Mouse (Mus musculus) testis, postnatal 14 days (tissue): Measurements from ENCODE around the gene Cstb.
A peak's percentile ranks its signal among the peaks of the same experiment; 100 is the strongest.

Experiments
- DNase-seq: peaks from one replicate; pipeline ENCODE4 v3.0.0; 2021; ENCODE audit warnings: low spot score

The Cstb gene

DNA sequence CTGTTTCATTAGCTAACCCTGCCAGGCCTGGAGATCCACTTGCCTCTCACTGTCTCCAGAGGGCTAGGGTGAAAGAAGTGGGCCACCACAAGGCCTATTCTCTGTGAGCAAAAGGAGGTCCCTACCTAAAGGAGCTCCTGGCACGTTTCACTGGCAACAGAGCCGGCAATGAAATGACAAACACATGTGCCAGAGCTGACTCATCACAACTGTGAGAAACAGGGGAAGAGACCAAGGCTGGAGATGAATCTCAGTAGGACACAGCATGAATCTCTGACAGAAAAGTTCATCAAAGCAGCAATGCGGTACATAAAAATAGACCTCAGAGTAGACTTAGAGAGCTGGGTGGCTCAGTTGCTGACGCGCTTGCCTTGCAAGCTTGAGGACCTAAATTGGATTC lies 7.6 kb upstream of the Cstb start:
- no peak for DNase-seq

DNA sequence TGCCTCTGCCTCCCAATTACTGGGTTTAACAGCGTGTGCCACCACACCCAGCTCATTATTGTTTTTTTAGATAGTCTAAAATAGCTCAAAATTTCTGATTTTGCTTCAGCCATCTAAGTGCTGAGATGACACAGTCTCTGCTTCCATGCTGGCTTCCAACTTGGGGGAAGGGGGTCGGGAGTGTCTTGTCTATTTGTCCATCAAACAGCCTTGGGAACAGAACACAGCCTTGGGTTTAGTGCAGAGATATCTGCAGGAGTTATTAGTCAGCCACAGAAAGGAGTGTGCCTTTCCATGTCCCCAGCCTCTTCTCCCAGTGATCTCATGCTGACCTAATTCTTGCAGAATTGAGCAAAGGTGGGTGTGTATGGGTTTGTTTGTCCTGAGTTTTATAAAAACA lies 6.7 kb upstream of the Cstb start:
- DNase-seq: no peak

- no peak for DNase-seq
These were observed 4.5 kb upstream of the Cstb start for GRCm38 (mm10) chr10:78420929-78421328.

GRCm38 (mm10) chr10:78422614-78423013 lies 2.9 kb upstream of the Cstb start:
- DNase-seq: no peak

DNA sequence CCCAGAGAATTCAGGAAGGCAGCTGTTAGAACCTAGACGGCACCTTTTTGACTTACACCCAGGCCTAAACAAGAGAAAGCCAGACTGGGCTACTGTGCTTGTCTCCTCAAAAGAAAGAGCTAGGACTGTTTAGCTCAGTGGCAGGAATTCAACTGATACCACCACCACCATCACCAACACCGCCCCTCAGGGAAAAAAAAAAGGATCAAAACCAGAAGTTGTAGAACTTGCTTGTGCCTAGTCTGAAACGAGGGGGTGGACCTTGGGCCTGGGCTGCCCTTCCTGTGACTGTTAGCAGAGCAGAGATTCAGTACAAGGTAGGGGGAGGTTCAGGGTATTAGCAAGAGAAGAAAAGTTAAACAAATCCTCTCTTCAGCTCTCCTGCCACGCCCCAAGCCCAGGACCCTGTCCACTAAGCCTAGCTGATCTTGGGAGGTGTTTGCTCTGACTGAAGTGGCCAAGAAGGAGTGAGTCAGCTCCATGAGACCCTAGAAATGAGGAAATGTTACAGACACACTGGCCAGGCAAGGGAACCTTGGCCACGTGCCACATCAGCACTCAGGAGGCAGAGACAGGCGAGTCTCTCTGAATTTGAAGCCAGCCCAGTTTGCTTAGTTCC lies 757 bp downstream of the Cstb start:
- DNase-seq: no peak

GRCm38 (mm10) chr10:78428070-78428469 lies 2.6 kb downstream of the Cstb start:
- no peak for DNase-seq

DNA sequence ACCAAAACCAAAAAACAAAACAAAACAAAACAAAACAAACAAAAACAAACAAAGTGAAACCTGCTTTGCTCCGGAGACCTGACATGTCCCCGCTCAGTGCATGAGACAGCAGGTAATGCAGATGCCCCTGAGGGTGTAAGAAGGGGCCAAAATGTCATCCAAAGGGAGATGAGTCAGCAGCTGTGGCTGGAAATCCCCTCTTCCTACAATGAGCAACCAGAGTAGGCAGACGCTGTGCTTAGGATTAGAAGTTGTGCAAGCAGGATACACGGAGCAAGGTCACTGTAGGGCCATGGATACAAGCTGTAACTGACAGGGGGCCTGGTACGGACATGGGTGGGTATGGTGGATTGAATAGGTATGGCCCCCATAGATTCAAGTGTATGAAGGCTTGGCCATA lies 3.7 kb downstream of the Cstb start:
- DNase-seq: no peak

GRCm38 (mm10) chr10:78429776-78430175 lies 4.3 kb downstream of the Cstb start:
- DNase-seq: no peak

DNA sequence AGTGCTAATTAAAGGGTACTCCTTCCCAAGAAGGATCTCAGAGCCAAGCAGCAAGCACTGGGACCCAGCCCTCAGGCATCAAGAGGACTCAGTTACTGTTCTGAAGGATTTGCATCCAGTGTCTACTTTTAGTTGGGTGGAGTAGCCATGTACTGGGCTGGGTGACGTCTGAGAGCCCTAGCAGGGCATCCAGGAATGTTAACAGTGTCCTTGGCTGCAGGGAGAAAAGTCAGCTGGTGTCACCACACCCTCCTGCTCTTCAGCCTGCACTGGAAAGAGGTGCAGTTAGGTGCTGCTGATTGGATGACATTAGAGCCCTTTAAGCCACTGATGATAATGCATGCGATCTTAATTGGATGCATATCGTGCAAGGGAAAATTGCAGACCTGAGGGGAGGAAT lies 7.4 kb downstream of the Cstb start:
- DNase-seq: no peak

DNA sequence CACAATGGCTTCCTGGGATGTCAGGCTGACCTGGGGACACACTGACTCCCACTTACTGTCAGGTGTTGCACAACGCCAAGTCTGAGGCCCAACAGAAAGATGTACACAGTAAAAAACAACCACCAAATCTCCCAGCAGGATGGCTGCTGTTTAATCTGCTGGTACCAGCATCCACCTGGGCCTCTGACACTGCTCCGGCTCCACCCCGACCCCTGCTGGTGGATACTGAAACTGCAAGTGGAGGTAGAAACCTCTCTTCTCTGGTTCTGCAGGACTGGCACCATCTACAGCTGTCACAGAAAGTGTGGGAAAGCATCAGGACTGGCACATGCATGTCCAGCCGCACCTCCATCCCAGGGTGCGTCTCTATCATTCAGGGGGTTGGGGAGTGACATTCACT lies 12.6 kb downstream of the Cstb start:
- DNase-seq: peak; percentile 62

- no peak for DNase-seq
These were observed 14.1 kb downstream of the Cstb start for GRCm38 (mm10) chr10:78439550-78439949.

- no peak for DNase-seq
These were observed 14.5 kb downstream of the Cstb start for GRCm38 (mm10) chr10:78439990-78440389.

GRCm38 (mm10) chr10:78440812-78441211 lies 15.3 kb downstream of the Cstb start:
- no peak for DNase-seq

- no peak for DNase-seq
These were observed 16.1 kb downstream of the Cstb start for GRCm38 (mm10) chr10:78441606-78442005.

DNA sequence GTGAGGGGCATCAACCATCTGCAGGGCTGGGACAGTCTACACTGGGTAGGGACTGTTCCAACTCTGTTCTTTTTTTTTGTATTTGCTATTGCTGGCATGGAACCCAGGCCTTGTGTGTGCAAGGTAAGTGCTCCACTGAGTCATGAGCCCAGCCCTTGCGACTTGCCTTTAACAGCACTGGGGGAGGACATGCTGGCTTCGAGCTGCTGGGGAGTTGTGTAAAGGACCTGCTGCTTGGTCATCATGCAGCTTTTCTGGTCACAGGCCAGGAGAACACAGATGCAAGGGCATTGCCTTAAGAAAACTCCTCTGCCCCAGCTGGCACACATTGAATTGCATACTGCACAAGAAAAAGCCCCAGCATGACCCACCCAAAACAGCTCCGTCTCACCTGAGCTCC lies 16.8 kb downstream of the Cstb start:
- DNase-seq: no peak

- no peak for DNase-seq
These were observed 20.7 kb downstream of the Cstb start for GRCm38 (mm10) chr10:78446195-78446594.

- DNase-seq: no peak
These were observed 21.9 kb downstream of the Cstb start for GRCm38 (mm10) chr10:78447396-78447795.

DNA sequence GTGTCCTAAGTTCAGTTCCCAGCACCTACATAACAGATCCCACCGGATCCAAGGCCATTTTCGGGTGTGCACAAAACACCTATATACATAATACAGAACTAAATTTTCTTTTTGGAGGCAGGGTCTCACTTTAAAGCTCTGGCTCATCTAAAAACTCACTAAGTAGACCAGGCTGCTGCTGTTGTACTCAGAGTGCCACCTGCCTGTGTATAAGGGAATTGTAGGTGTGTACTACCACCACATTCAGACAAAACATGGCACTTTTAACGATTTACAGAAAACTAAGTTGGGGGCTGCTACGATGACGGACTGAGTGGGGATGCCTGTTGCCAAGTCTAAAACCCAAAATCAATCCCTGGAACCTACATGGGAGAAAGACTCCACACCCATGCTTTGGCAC lies 25.3 kb downstream of the Cstb start:
- no peak for DNase-seq

GRCm38 (mm10) chr10:78452641-78453040 lies 27.2 kb downstream of the Cstb start:
- DNase-seq: peak; percentile 73

DNA sequence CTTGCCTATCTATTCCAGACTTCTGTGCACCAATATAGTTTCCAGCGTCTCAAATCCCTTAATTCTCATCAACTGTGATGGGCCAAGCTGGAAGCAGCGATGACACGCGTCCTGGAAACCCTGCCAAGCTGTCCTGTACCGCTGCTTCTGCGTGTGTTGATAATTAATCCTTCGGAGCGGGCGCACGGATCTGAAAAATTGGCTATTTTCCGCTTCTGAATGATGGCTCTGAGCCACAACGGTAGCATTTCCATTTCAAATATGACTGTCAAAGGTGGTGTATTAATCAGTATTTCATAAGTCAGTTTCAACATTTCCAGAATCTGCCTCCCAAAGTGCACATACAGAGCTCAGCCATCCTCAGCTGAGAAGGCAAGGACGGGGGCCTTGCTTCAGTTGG lies 31.2 kb downstream of the Cstb start:
- DNase-seq: no peak

DNA sequence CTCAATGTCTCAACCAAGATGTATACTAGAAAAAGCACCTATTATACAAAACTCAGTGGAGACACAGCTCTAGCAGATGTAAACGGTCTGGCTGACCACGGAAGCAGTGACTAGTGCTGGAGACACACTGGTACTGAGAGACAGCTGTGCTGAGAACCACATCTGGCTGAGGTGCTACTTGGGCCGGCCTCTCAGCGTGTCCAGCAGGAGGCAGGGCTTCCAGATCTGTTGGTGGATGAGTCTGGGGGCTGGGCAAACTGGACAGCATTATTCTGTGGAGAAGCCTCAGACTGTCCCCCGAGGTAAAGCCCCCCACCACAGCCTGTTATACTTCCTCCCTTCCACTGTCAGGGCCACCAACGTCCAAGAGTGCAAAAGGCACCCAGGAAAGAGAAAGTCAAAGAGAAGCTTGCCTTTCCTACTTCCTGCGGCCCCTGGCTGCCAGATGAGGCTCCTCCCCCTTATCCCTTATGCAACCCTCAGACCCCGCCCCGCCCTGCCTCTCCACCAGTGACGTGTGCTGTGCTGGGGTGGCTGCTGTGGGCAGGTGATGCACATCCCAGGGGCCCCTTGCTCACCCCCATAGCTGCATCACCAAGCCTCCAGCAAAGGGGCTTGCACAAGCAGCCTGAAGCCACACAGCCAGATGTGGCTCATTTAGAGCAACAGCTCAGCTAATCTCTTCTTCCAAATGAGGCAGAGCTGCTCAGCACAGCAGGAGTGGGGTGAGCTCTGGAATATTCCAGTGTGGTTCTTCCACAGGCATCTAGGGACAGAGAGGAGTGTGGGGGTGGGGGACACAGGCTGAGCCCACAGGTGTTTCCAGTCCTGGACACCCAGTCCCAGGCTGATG lies 32.3 kb downstream of the Cstb start:
- no peak for DNase-seq

DNA sequence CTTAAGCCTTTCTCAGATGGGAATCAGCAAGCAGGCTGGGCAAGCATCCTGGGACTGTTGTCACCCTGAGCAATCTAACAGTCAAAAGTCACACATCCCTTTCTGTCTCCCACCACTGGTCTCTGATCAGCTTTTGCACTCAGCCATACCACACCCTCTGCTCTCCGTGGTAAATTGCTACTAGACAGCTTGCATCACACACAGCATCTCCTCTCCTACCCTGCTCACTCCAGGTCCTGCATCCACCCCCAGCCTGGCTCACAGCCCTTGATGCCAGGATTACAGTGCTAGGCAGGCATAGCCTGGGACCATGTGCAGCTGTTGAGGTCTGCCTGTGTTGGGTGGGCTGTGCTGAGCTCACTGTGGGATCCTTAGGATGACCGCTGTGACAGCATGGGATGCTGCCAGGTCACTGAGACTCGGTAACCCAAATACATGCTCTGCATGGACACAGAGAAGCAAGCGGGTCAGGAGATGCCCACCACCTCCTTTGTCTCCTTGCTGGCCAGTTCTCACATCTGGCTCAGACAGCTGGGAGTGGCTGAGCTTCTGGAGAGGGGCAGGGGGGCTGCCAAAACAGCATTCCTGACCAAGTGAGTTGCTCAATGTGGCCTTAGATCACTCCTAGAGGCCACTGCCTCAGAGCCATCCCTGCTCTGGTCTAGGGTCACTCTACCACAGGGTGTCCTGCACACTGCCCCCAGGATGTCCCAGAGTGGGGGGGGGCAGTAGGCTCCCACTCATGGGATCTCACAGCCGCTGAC lies 33.1 kb downstream of the Cstb start:
- no peak for DNase-seq

- no peak for DNase-seq
These were observed 35.0 kb downstream of the Cstb start for GRCm38 (mm10) chr10:78460463-78460862.
